Mouse (Mus musculus) right cerebral cortex, postnatal 4 days (tissue): ENCODE data around the gene Dohh.
A peak's percentile ranks its signal among the peaks of the same experiment; 100 is the strongest.

ENCODE experiments used
- DNase-seq: peaks from one replicate; pipeline ENCODE4 v3.0.0-alpha.2; 2022

Dohh gene

DNA sequence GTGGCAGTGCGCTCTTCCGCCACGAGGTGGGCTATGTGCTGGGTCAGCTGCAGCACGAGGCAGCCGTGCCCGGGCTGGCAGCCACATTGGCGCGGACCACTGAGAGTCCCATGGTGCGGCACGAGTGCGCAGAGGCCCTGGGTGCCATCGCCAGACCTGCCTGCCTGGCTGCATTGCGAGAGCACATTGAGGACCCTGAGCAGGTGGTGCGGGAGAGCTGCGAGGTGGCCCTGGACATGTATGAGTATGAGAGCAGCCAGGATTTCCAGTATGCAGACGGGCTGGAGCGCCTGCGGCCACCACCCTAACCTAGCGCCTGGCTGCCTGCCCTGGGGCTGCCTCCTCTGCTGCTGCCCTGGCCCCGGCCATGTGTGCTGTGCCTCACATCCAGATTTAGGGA lies 3.5 kb downstream of the Dohh start:
- DNase-seq, result no peak

DNA sequence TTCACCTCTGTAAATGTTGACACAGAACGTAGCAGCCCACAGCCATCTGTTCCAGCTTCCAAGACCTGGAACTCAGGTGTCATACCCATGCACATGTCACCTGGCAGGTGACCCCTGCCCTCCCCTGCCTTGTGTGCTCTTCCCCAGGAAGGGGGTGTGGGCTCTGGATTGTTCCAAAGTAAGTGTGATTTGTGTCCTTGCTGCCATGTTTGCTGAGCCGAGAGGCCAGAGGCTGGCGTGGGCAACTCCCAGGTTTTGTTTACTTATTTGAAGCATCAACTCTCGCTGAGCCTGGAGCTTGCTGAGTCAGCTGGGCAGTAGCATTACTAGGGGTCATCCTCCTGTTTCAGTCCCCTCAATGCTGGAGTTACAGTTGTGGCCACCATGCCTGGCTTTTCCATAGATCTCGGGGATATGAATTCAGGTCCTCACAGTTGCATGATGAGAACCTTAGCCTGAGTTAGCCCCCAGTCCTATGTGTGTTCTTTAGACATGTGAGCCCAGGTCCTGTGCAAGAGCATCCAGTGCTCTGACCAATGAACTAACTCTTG lies 4.4 kb downstream of the Dohh start, which contains the start of gene Gm48552:
TSS of gene Gm48552 (plus strand) at position 501 of the 551 bp plus-strand sequence.
- no peak for DNase-seq

DNA sequence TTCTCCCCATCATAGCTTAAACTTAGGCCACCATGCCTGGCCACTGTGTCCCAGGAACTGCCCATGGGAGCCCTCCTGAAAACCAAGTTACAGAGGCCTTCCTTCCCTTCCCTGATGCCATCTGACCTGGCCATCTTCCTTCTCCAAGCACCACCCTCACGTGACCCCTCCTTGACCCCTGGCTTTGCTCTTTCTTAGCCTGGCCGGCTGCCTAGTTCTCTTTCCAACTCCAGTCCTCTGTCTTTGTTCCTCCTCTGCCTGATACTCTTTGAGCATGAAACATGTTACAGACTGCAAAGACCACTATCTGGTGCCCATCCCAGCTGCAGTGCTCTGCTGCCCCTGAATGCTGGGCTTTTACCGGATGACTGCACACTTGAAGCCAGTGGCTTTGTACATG lies 5.1 kb downstream of the Dohh start:
- DNase-seq, result no peak

DNA sequence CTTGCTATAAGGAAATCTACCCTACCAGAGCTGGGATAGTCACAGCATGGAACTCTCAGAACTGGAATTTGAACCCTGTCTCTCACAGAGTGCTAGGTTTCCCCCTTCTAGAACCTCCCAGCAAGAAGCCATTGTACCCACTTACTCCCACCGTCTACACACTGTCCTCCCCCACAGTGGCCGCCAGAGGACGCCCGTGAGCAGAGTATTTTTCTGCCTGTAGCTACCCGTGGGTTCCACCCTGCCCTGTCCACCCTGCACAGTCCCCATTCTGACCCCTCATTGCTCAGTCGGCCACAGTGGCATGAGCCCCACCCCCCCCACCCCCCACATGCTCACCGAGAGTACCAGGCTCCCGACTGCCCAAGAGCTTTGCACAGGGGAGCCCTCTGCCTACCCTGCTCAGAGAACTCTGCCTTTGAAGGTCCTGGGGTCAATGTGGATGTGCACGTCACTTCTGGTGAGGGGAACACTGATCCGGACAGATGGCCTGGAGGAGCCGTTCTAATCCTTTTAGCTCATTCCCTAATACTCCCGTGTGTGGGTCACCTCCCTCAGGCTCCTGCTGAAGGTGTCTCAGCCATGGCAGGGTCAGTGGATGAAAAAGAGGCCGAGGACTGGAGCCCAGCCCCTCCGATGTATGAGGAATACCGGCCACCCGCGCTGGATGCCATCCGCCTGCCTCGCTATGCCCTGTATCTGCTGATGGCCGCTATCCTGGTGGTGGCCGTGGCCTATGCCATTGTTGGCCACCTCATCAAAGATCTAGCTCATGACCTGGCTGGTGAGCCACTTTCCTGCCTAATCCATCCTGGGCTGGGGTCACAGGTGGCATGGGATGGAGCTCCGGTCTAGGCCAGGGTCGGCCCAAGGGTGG lies 5.8 kb downstream of the Dohh start:
- peak; percentile 84 for DNase-seq

DNA sequence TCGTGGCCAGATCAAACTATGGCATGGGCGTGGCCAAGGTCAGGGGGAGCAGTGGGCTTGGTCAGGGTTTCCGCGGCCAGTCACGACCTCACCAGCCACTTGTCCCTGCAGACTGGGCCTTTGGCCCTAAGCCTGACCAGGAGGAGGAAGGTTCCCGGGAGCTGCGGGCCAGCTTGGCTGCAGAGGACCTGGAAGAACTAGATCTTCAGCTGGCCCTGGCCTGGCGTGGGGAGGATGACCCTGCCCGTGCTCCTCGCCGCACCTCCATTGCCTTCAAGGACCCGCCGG lies 6.4 kb downstream of the Dohh start:
- DNase-seq, result no peak

DNA sequence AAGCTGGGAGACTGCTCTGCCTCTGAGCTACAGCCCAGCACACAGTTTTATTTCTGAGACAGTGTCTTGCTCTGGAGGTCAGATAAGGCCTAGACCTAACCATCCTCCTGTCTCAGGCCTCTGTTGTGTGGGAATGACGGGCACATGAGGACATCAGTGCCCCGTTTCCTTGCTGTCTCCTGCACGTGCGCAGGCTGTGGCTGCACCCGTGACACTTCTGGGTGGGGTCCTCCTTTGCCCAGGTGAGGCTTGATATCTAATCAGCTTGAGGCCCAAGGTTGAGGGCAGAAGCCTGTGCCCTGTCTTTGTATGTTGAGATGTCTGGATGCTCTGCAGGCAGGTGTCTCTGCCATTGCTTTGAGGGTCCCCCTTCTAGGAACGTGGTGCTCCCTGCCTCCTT lies 8.0 kb downstream of the Dohh start:
- DNase-seq, result no peak

DNA sequence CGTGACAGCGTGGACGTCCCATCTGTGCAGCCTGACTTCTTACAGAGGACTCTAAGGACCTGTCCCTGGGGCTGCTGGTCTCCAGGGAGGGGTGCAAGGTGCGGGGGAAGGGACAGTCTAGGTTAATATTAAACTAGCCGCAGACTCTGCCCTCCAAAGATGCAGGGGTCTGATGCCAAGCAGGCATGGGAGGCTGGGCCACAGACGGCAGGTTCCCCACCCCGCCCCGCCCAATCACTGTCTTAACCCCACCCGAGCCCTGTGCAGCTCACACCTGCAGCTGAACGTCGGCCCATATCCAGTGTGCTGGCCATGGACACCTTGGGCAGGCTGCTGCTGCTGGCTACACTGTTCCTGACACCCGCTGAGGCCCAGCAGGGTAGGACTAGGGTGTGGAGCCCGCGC lies 8.6 kb downstream of the Dohh start, which contains the start of gene Smim24:
TSS of gene Smim24 (plus strand) at position 271 of the 405 bp plus-strand sequence.
- no peak for DNase-seq

DNA sequence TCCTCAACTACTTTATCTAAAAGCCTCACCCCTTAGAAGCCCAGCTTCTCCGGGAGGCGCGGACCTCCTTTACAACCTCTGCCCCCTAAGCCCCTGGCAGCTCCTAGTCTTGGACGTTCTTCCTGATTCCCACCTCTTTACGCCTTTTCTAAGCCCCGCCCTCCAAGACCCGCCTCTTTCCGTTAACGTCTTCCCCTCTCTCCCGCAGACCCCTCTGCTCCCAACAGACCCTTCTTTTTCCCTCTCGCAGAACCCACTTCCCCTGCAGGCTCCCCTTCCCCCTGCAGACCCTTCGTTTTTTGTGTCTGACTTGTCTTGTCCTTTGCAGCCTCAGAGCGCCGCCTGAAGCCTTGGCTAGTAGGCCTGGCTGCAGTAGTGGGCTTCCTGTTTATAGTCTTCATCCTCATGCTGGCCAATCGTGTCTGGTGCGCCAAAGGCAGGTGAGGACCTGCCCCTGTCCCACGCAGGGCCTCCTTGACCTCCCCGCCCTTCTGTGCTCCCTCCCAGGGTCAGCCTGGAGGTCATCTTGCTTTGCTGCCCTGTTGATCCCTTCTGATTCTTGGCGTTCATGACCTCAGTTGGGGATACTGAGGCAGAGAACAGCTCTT lies 9.3 kb downstream of the Dohh start:
- no peak for DNase-seq

DNA sequence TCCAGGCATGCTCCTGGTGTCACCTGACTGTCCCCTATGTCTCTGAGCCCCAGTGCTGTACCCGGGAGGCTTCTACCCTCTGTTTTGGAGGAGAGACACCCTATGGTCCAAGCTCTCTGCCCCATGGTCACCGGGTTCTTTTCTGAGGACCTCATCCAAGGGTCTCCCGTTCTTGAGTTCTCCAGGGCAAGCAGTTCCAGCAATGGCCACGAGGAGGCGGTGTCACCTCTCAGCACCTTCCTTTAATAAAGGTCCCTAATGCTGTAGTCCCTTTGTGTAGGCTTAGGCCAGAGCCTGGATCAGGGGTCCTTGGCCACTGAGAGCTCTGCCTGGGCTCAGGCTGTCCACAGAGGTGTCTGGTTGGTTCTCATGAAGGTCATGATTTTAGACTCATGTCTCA lies 10.9 kb downstream of the Dohh start:
- DNase-seq, result peak; percentile 82

DNA sequence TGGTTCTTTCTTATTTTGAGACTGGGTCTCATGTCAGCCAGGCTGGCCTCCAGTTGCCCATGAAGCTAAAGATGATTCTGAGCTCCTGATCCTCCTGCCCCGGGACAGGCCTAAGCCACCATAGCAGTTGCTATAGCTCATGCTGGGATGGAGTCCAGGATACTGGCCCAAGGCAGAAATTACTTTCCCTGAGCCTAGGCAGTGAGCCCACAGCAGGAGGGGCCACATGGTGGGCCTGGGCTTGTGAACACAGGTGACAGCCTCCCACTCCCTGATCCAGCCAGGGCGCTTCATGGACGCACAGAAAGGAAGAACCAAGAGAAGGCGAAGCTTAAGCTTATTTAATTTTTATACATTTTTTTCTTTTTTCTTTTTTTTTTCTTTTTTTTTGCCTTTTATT lies 11.6 kb downstream of the Dohh start:
- no peak for DNase-seq

DNA sequence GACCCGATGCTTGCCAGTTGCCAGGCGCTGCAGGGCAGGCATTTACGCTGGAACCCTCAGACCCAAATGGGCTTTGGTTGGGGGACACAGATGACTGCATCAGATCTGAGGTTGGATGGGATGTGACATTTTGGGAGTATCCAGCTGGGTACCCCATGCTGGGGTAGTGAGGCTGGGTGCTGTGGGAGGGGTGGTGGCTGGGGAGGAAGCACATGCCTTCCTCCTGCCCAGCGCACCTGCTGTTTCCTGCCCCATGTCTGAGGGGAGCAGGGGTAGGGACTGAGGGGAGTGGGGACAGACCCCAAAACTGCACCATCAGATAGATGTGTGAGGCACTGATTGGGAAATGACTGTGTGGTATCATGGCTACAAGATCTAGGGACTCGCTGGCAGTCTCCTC lies 12.5 kb downstream of the Dohh start:
- DNase-seq, result no peak

DNA sequence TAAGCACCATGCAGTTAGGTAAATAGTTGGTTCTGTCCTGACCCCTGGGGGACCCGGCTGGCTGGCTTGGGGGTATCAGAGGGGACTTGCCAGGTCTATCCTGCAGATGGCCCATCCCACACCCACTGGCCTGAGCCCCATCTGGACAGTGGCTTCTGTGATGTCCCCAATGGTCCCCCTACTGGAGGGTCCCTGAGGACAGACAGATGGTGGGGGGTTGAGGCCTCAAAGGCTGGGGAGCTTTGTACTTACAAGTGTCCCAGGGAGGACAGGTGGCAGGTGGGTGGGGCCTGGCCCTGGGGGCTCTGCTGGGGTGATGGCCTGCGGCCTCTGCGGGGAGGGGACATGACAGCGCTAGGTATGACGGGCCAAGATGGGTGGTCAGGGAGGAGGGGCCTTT lies 15.1 kb downstream of the Dohh start:
- DNase-seq, result no peak

DNA sequence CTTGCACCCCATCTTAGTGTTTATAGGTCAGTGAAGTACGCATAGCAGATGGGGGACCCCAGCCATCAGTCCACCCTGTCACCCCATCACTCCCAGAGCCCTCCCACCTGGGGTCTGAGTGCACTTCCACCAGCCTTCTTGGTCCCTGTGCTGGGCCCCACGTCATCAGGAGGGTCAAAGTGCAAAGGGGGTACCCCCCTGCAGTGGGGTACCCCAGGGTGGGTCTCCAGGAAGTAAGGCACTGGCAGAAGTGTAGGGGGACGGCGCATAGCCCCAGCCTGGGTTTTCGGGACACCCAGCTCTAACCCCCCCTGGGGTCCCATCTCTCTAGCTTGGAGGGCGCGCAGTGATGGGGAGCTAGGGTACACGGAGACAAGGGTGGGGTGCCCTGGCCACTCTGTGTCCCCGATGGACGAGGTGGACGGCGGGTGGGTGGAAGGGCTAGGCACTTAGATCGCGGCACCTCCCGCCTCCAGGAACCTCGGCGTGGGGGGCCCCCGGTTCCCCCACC lies 15.6 kb downstream of the Dohh start:
- no peak for DNase-seq

DNA sequence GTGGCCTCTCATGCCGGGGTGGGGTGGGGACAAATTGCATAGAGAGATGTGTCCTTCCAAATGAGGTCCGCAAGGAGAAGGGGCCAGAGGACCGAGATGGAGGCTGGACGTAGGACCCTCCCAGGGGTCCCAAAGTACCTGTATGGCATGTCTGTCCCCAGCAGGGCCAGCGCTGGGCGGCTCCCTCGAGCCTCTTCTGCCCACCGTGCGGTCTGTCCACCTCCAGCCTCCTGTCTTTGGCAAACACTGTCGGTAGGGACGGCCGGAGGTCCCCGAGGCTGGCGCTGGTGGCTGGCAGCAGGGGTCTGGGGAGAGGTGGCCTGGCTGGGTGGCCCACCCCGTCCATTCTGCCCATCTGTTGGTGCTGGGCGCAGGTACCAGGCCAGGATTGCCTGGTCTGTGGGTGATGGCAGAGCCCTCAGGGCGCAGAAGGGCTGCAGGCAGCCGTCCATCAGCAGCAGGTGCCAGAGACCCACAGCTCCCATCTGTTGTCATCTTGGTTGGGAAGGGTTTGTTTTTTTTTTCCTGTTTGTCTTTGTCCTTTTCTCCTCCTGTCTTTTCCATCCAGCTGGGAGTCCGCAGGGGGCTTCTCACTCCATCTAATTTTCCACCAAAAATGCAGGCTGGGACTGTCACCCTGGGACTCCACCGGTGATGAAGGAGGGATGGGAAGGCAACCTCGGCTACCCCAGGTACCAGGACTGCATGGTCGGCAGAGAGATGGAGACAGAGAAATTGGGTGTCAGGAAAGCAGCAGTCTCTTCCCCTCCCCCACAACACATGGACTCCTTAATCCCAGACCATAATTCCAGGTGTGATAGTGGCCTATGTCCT lies 16.4 kb downstream of the Dohh start:
- no peak for DNase-seq

DNA sequence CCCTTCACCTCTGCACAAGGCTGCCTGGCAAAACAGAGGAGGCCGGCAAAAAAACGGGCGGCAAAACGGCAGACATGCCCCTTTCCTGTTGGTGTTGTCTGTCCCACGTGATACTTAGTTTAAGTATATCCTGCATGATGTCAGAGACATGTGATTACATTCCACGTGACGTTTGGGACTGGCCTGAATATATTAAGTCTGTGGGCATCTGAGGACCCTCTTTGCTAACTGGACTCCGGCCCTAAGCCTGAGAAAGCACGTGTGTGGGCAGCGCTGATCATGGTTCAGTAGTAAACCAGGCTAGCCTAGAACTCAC lies 16.9 kb downstream of the Dohh start:
- DNase-seq, result no peak

DNA sequence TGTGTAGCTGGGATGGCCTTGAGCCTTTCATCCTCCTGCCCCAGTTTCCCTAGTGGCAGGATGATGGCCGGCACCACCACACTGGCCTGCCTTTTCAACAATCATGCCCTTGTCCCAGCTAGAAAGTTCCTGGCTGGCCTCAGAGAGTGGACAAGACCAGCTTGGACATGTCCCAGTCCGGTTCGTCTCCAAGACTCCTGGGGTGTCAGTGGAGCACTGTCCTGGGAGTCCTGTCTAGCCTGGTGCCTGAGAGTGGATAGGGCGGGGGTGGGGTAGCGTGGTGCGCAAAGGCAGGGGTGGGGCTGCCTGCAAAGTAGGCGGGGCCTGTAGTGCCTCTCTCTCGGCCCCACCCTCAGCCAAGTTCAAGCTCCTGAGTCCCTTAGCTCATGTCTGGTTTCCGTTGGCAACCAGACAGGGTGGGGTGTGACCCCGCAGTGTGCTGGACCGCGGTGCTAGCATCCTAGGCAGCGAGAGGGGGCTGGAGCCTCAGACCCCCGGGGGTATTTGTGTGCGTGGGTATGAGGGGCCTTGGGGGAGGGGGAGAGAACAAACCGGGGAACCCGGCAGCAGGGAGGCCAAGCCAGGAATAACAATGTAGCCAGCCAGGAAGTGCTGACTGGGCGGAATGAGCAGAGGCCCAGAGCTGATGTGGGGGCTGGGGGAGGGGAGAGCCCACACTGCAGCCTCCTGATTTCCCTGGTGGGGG lies 17.4 kb downstream of the Dohh start:
- peak; percentile 56 for DNase-seq

DNA sequence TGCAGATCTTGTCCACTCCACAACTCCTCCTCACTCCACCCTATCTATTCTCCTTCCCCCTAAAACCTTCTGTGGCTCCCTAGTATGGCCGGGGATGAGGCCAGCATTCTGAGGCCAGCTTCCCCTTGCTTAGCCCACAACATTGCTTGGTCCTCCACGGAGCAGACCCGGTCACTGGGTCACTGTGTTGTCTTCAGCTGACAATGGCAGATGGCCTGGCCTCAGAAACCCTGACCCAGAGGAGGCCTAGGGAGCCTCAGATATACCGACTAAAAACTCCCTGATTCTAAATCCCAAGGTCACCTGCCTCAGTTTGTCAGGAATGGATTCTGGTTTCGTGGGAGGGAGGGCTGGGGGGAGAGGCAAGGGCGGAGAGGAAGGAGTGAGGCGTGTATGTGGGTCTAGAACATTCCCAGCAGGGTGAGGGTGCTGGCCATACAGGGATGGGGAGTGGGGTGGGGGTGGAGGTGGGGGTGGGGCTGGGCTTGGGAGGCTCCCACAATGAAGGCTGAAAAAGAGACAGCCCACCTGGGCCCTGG lies 18.1 kb downstream of the Dohh start:
- DNase-seq, result no peak

DNA sequence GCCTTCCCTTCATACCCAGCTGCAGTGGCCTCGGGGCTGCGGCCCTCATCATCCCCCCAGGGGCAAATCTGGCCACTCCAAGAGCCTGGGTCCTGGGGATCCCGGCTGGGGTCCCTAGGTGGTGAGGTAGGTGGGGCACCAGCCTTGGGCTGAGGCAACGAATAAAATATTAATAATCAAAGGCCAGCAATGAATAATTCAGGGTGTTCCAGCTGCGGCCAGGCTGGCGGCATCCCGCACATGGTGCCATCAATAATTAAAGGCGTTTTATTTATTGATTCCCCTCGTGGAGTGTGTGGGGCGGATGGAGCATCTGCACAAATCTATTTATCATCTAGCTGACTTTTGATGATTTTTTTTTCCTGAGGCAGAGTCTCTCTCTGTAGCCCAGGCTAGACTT lies 19.3 kb downstream of the Dohh start:
- no peak for DNase-seq

DNA sequence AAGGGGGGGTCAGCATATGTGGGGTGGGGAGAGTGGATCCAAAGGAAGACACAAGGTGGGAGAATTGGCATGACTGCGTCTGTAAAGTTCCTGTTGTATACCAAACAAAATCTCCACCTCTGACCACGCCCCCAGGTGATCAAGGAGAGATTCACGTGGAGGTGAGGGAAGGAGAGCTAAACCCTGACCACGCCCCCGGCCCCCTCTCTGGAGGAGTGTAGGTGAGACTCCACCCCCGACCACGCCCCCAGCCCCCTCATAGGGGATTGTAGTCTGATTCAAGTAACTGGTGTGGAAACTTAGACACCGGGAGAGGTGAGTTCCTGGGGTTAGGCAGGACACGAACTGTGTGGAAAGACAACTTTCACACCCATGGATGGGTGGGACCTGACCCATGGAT lies 19.9 kb downstream of the Dohh start:
- DNase-seq, result no peak

DNA sequence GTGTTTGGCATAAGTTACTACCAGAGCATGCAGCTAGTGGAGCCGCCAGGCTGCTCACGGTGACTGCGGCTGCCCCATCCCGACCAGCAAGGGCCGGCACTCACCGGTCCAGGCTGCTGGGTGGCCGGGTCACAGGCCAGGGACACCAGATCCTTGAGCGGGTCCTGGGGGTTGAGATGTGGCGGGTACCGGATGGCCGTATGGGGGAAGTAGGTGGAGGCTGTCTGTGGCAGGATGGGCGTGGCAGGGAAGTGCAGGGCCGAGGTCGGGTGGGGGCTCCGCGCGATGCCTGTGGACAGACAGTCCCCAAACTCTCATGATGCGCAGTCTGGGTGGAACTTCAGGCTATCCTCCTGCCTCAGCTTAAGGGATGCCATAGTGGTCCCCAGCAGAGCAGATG lies 20.5 kb downstream of the Dohh start:
- no peak for DNase-seq

DNA sequence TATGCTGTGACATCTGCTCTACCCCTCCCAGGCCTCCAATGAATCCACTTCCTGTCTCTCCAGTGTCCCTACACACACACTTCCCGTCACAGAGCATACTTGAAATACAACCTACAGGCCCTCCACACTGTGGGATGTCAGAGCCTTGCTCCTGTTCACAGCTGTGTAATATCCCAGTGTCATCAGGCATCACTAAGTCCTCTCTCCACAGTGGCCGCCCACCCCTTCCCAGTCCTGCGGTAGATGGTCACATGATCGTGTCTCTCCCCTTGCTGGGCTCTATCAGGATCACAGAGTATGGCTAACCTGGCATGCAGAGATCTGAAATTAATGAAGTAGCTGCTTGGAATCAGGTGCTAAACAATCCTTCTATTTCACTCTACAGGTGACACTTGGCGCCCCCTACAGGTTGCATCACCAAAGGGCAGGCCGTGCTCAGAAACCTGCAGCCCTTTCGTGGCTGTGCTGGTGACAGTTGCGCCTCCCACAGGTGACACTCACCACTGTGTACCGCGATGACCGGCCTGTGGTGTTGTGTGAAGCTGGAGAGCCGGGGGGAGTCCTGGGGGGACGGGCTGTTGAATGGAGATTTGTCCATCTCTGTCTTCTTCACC lies 21.5 kb downstream of the Dohh start:
- peak; percentile 58 for DNase-seq
